Mouse (Mus musculus) brain, embryonic 14.5 days (tissue): ENCODE data around the gene Ube2e1. TPM values are rescaled to one million over a fixed set of nuclear protein-coding genes. Genes with fewer than 3 reads are reported as not detected.

ENCODE experiments used
- DNase-seq: peaks from one replicate; pipeline ENCODE4 v3.0.0-alpha.2; 2011; ENCODE audit warnings: low read depth
- CTCF ChIP-seq: fragments of 200-500 bp; IDR thresholded peaks from 2 replicates; pipeline ENCODE4 v1.5.1; 2012; ENCODE audit warnings: inconsistent platforms, mild to moderate bottlenecking, moderate library complexity, borderline replicate concordance; ENCODE audit not compliant: insufficient read depth, insufficient read length; ENCODE audit errors: extremely low read depth
- POLR2A ChIP-seq: fragments of 200-500 bp; IDR thresholded peaks from 2 replicates; pipeline ENCODE4 v1.6.1; 2012; ENCODE audit warnings: mild to moderate bottlenecking, inconsistent platforms, borderline replicate concordance; ENCODE audit not compliant: poor library complexity, insufficient read depth, insufficient read length, severe bottlenecking; ENCODE audit errors: extremely low read depth
- polyA plus RNA-seq: library from polyadenylated mRNA; depleted of rRNA; stranded (reverse); fragments of >200 nt; gene quantifications from 2 replicates; pipeline ENCODE4 v1.2.3, GENCODE M21; 2012; rRNA removed

Gene Ube2e1
- 135 and 149 TPM in 2 replicates for polyA plus RNA-seq

GRCm38 (mm10) chr14:18331693-18332131, at the start of gene Ube2e1:
Ube2e1 (minus strand) TSS chr14:18331859.
- peak; percentile 85 for DNase-seq
- TF ChIP-seq CTCF, result no peak
- TF ChIP-seq POLR2A, result peak; percentile 79

DNA sequence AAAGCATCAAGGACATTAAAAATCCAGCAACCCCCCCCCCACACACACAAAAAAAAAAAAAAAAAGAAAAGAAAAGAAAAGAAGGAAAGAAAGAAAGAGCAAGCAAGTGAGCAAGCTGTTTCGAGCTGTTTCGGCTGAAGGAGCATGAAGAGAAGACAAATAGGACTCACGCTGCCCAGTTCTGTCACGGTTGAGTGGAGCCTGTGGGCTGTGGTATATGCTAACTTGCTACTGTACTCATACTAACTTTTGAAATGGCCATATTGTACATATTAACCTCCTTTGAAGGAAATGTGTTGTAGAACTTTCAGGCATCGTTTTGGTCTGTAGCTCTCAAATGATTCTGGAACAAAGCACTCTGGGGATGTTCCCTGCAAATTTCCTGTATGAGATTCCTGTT, 48.2 kb upstream of the Ube2e1 start:
- DNase-seq, result no peak
- no peak for TF ChIP-seq POLR2A

- peak; percentile 20 for DNase-seq
- peak; percentile 50; the same call in 1 of the 2 replicates for TF ChIP-seq CTCF
- TF ChIP-seq POLR2A, result no peak
These were observed 46.4 kb upstream of the Ube2e1 start for GRCm38 (mm10) chr14:18377944-18378575.

DNA sequence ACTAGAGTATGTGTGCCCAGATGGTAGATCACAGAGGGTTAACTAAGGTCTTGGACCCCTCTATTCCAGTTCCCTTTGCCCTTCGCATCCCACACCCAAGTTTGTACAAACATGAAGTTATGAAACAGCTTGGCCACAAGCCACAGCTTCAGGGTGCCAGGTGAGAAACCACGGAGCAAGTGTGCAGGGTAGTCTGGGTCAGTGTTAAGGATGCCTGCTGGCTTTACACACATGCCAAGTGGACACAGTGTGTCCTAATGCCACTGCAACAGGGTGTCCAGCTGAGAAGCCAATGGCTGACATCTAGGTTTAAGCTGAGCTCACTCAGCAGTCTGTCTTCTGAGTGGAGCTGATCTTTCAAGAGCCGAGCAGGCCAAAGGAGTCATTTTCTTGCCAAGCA, 44.5 kb upstream of the Ube2e1 start:
- TF ChIP-seq POLR2A (no peak), CTCF (no peak)

GRCm38 (mm10) chr14:18373758-18374405, 42.2 kb upstream of the Ube2e1 start:
- TF ChIP-seq POLR2A (no peak), CTCF (no peak)

More for the DNA sequence above, 44.5 kb upstream of the Ube2e1 start:
- no peak for DNase-seq

GRCm38 (mm10) chr14:18372761-18373610, 41.3 kb upstream of the Ube2e1 start:
- TF ChIP-seq POLR2A (no peak), CTCF (no peak)
- no peak for DNase-seq

More at GRCm38 (mm10) chr14:18373758-18374405, 42.2 kb upstream of the Ube2e1 start:
- DNase-seq, result peak; percentile 12

DNA sequence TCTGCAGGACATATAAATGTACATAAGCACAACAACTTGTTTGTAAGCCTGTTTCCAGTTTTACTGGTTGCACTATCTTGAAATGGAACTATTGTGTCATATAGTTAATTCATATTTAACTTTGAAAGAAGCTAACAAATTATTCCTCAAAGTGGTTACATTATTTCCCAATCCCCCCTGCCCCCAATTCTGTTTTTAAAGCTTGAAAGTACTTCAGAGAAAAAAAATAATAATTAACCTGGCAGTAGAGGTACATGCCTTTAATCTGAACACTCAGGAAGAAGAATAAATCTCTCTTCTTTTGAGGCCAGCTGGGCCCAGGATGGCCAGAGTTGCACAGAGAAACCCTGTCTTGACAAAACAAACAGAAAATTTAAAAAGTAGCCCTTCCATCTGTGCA, 37.4 kb upstream of the Ube2e1 start:
- DNase-seq, result no peak
- no peak for TF ChIP-seq POLR2A
- TF ChIP-seq CTCF, result no peak

DNA sequence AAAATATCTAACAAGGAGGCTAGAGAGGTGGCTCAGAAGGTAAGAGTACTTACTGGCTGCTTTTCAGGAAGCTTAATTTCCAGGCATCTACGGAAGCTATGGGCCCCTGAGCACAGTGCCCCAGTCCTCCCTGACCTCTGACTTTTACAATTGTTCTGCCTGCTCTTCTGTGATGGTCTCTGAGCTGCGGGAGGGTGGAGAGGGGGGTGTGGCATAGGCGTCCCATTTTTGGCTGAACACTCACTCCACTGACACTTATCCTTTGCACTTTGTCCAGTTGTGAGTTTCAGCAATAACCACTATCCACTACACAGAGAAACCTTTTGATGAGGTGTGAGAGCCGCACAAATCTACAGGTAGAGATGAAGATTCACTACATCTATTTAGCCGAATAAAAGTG, 35.4 kb upstream of the Ube2e1 start:
- TF ChIP-seq POLR2A (no peak), CTCF (no peak)

GRCm38 (mm10) chr14:18364321-18364720, 32.7 kb upstream of the Ube2e1 start:
- TF ChIP-seq CTCF (no peak), POLR2A (no peak)
- no peak for DNase-seq

More for the DNA sequence above, 35.4 kb upstream of the Ube2e1 start:
- DNase-seq, result no peak

- TF ChIP-seq POLR2A, result no peak
- TF ChIP-seq CTCF, result no peak
- DNase-seq, result no peak
These were observed 24.8 kb upstream of the Ube2e1 start for GRCm38 (mm10) chr14:18356442-18356841.

DNA sequence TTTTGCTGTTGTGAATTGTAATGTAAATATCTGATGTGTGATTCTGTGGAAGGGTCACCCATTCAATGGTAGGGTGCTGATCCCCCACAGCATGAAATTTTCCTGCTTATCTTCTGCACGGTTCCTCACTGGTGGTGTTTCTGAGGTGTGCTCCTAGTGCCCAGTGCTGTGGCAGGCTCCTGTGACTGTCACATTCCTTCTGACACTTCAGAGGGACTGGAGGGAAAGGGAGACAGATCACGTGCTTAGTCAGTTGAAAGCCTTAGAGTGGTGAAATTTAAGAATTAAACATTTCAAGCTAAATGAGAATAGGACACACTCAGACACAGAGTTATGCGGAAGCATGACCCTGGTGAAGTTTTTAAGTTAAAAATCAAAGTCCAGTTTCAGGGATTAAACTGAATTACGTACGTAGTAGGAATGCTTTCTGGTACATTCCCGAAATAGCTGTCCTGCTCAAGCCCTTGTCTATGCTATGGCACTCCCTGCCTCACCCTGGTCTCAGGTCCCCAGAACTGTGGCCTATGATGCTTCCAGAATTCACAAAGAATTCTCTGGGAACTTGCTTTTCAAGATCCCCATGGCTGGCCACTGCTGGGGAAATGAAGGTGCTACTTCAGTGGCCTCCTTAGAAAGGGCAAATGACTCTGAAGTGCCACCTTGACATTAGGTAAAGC, 24.0 kb upstream of the Ube2e1 start:
- TF ChIP-seq POLR2A (no peak), CTCF (no peak)
- DNase-seq, result no peak
